Mouse (Mus musculus) midbrain, embryonic 16.5 days (tissue): ENCODE results near the gene Cps1. TPM values are rescaled to one million over a fixed set of nuclear protein-coding genes. Genes with fewer than 3 reads are reported as not detected.
A peak's percentile ranks its signal among the peaks of the same experiment; 100 is the strongest.

Experiments
- ATAC-seq: fragments of 200-750 bp; cut with Nextera tagmentation; 2 replicates; pipeline ENCODE4 v1.8.0; 2017; ENCODE audit warnings: moderate TSS enrichment
- H3K27ac ChIP-seq: fragments of 300-500 bp; sonication (generic); 2 replicates; pipeline ENCODE4 v1.5.1; 2014; ENCODE audit warnings: mild to moderate bottlenecking, low read length, mixed read lengths
- H3K27me3 ChIP-seq: fragments of 300-500 bp; sonication (generic); 2 replicates; pipeline ENCODE4 v1.6.1; 2014; ENCODE audit warnings: low read depth, low read length, mixed read lengths; ENCODE audit not compliant: control insufficient read depth, insufficient read depth
- H3K36me3 ChIP-seq: fragments of 300-500 bp; sonication (generic); 2 replicates; pipeline ENCODE4 v1.6.1; 2014; ENCODE audit warnings: mild to moderate bottlenecking, low read length, moderate library complexity, mixed read lengths; ENCODE audit not compliant: control insufficient read depth, insufficient read depth
- H3K4me1 ChIP-seq: fragments of 300-500 bp; sonication (generic); 2 replicates; pipeline ENCODE4 v1.6.1; 2014; ENCODE audit warnings: mild to moderate bottlenecking, low read length, mixed read lengths; ENCODE audit not compliant: control insufficient read depth, insufficient read depth
- H3K4me2 ChIP-seq: fragments of 300-500 bp; sonication (generic); 2 replicates; pipeline ENCODE4 v1.6.1; 2014; ENCODE audit warnings: mild to moderate bottlenecking, low read length, mixed read lengths
- H3K4me3 ChIP-seq: fragments of 300-500 bp; sonication (generic); 2 replicates; pipeline ENCODE4 v1.5.1; 2014; ENCODE audit warnings: low read depth, mild to moderate bottlenecking, low read length, moderate library complexity, mixed read lengths
- H3K9ac ChIP-seq: fragments of 300-500 bp; sonication (generic); 2 replicates; pipeline ENCODE4 v1.6.1; 2014; ENCODE audit warnings: low read depth, low read length, mixed read lengths
- H3K9me3 ChIP-seq: fragments of 300-500 bp; sonication (generic); replicated peaks from 2 replicates; pipeline ENCODE4 v1.6.1; 2014; ENCODE audit warnings: mild to moderate bottlenecking, low read length, mixed read lengths; ENCODE audit not compliant: control insufficient read depth, poor library complexity, severe bottlenecking
- WGBS: fragments of 180-500 bp; shearing (Covaris S2); extraction: QIAGEN DNeasy Blood & Tissue Kit; methylation state at CpG from one replicate; pipeline ENCODE4 v1.1.7; 2014; 5-methylcytosine and 5-hydroxymethylcytosine counted together
- polyA plus RNA-seq: library from polyadenylated mRNA; unstranded; fragments of >200 nt; fragmentation: Nextera tagmentation; extraction: Ambion mirVana; gene quantifications from 2 replicates; pipeline ENCODE4 v1.2.1, GENCODE M21; 2015

Cps1 gene
- 0.24 and 0.34 TPM in 2 replicates for polyA plus RNA-seq

GRCm38 (mm10) chr1:67122797-67123196 is at the start of gene Cps1:
Cps1 (plus strand) TSS chr1:67123026.
- ATAC-seq: no peak
- Histone ChIP-seq H3K9me3 (no peaks in the 10 kb centered on the region), H3K9ac (no peak within 1 kb of the TSS), H3K4me1 (no peaks in the 10 kb centered on the region), H3K27ac (no peak within 1 kb of the TSS), H3K27me3 (no peaks in the 10 kb centered on the region), H3K36me3 (no peaks in the 10 kb centered on the region), H3K4me2 (no peak within 1 kb of the TSS), H3K4me3 (no peak within 1 kb of the TSS)
- 91% methylated on average over 3 of the region's 3 CpGs for WGBS

- Histone ChIP-seq H3K4me2 (no peak overlapping the region), H3K9ac (no peak overlapping the region), H3K4me3 (no peak overlapping the region), H3K27ac (no peak overlapping the region), H3K4me1 (no peaks in the 10 kb centered on the region), H3K9me3 (no peaks in the 10 kb centered on the region), H3K27me3 (no peaks in the 10 kb centered on the region), H3K36me3 (no peaks in the 10 kb centered on the region)
- 76% methylated on average over 2 of the region's 2 CpGs for WGBS
- no peak for ATAC-seq
These were observed 45.1 kb upstream of the Cps1 start for GRCm38 (mm10) chr1:67077739-67078138.

DNA sequence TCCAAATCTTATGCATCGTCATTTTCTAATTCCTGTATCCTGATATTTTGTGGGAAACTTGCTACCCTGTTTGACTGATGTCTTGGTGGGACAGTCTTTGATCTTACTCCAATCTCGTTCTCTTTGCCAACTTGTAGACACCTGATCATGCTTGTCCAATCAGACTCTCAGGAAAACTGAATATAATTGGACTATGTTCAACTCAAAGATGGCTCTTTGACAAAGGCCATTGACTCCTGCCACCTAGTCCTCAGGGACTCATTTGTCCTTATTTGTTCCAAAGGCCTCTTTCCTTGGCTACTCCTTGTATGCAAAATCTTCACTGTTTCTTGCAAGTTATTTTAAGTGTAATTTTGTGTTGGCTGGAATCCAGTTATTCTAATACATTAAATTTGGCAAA is 44.2 kb upstream of the Cps1 start:
- Histone ChIP-seq H3K4me1 (no peaks in the 10 kb centered on the region), H3K27ac (no peak overlapping the region), H3K27me3 (no peaks in the 10 kb centered on the region), H3K4me3 (no peak overlapping the region), H3K36me3 (no peaks in the 10 kb centered on the region), H3K9ac (no peak overlapping the region), H3K9me3 (no peaks in the 10 kb centered on the region), H3K4me2 (no peak overlapping the region)
- no peak for ATAC-seq
- WGBS: 83% methylated on average over 2 of the region's 2 CpGs

DNA sequence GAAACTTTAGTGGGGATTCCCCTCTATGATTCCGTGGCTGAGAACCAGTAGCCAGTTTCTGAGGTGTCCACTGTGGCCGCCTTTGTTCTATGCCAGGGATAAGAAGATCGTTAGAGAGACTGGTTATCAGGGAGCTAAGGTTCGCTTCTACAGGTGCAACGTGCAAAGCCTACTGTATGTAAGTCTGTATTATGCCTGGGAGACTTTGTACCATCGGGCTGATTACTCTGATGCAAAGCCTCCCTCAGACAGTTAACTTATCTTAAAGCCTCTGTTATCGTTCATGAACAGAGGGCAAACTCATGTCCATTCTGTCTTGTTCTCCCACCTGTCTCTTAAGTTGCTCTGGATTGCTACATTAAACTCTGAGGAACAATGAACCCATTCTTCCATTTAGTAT is 43.7 kb upstream of the Cps1 start:
- Histone ChIP-seq H3K9ac (no peak overlapping the region), H3K36me3 (no peaks in the 10 kb centered on the region), H3K4me1 (no peaks in the 10 kb centered on the region), H3K4me3 (no peak overlapping the region), H3K27me3 (no peaks in the 10 kb centered on the region), H3K27ac (no peak overlapping the region), H3K4me2 (no peak overlapping the region), H3K9me3 (no peaks in the 10 kb centered on the region)
- WGBS: 84% methylated on average over 7 of the region's 7 CpGs
- no peak for ATAC-seq

DNA sequence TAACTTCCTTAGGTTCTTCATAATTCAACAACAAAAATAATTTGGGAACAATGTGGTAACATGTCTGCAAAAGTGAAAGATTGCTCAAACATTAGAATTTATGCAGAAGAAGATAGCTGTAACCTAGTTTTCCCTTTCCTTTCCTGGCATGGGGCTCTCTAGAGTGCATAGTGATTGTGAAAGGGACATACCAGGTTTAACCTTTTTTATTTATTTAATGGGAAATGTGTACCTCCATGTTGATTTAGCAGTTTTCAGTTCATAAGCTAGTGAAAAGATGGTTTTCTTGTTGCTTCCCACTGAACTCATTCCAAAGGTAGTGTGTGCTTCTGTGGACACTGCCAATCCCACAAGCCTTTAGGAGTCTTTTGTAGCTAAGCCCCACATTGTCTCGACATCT is 30.4 kb upstream of the Cps1 start:
- Histone ChIP-seq H3K9ac (no peak overlapping the region), H3K9me3 (no peaks in the 10 kb centered on the region), H3K27ac (no peak overlapping the region), H3K4me3 (no peak overlapping the region), H3K4me1 (no peaks in the 10 kb centered on the region), H3K27me3 (no peaks in the 10 kb centered on the region), H3K4me2 (no peak overlapping the region), H3K36me3 (no peaks in the 10 kb centered on the region)
- no peak for ATAC-seq
- WGBS: 55% methylated on average over 1 of the region's 1 CpGs

- WGBS: 88% methylated on average over 1 of the region's 1 CpGs
- Histone ChIP-seq H3K27me3 (no peaks in the 10 kb centered on the region), H3K4me1 (no peaks in the 10 kb centered on the region), H3K36me3 (no peaks in the 10 kb centered on the region), H3K9me3 (no peaks in the 10 kb centered on the region), H3K4me2 (no peak overlapping the region), H3K4me3 (no peak overlapping the region), H3K9ac (no peak overlapping the region), H3K27ac (no peak overlapping the region)
- ATAC-seq: no peak
These were observed 23.6 kb upstream of the Cps1 start for GRCm38 (mm10) chr1:67099215-67099614.

- Histone ChIP-seq H3K9ac (no peak overlapping the region), H3K27ac (no peak overlapping the region), H3K4me3 (no peak overlapping the region), H3K27me3 (no peaks in the 10 kb centered on the region), H3K4me1 (no peaks in the 10 kb centered on the region), H3K9me3 (no peaks in the 10 kb centered on the region), H3K36me3 (no peaks in the 10 kb centered on the region), H3K4me2 (no peak overlapping the region)
- 0 out of 2 replicates have a peak, but pooled peaks have one; percentile 60 for ATAC-seq
- 62% methylated on average over 12 of the region's 12 CpGs for WGBS
These were observed 19.2 kb upstream of the Cps1 start for GRCm38 (mm10) chr1:67103476-67104248.

- no peak for ATAC-seq
- no peak overlapping the region for H3K4me3 ChIP-seq
- H3K9ac ChIP-seq: no peak overlapping the region
- H3K27ac ChIP-seq: no peak overlapping the region
- H3K4me2 ChIP-seq: no peak overlapping the region
- H3K36me3 ChIP-seq: no peaks in the 10 kb centered on the region
- no peaks in the 10 kb centered on the region for H3K9me3 ChIP-seq
- no peaks in the 10 kb centered on the region for H3K27me3 ChIP-seq
- WGBS: 92% methylated on average over 3 of the region's 3 CpGs
- H3K4me1 ChIP-seq: no peaks in the 10 kb centered on the region
These were observed 11.1 kb upstream of the Cps1 start for GRCm38 (mm10) chr1:67111621-67112298.

GRCm38 (mm10) chr1:67113343-67114030 is 9.3 kb upstream of the Cps1 start:
- Histone ChIP-seq H3K36me3 (no peaks in the 10 kb centered on the region), H3K4me1 (no peaks in the 10 kb centered on the region), H3K27ac (no peak overlapping the region), H3K4me2 (no peak overlapping the region), H3K4me3 (no peak overlapping the region), H3K9ac (no peak overlapping the region), H3K27me3 (no peaks in the 10 kb centered on the region), H3K9me3 (no peaks in the 10 kb centered on the region)
- WGBS: 84% methylated on average over 7 of the region's 7 CpGs
- ATAC-seq: no peak
